Mouse (Mus musculus) E14TG2a.4 (cell line): ENCODE measurements around the gene Cldn6.
A peak's percentile ranks its signal among the peaks of the same experiment; 100 is the strongest.

Experiments used
- H3K27me3 ChIP-seq: 2 replicates; pipeline ENCODE4 v1.6.1; 2014; ENCODE audit warnings: low read length, control low read depth; ENCODE audit not compliant: insufficient read depth
- H3K36me3 ChIP-seq: 2 replicates; pipeline ENCODE4 v1.6.1; 2014; ENCODE audit warnings: low read length, control low read depth; ENCODE audit not compliant: insufficient read depth
- H3K4me1 ChIP-seq: replicated peaks from 2 replicates; pipeline ENCODE4 v1.6.1; 2014; ENCODE audit warnings: low read depth, low read length, control low read depth
- H3K4me3 ChIP-seq: replicated peaks from 2 replicates; pipeline ENCODE4 v1.5.1; 2014; ENCODE audit warnings: mild to moderate bottlenecking, low read length
- H3K9me3 ChIP-seq: 2 replicates; pipeline ENCODE4 v1.6.1; 2014; ENCODE audit warnings: low read length, control low read depth
- CTCF ChIP-seq: conservative IDR thresholded peaks from 2 replicates; pipeline ENCODE4 v1.5.1; 2014; ENCODE audit warnings: low read length
- NANOG ChIP-seq: IDR thresholded peaks from 2 replicates; pipeline ENCODE4 v1.6.1; 2014; ENCODE audit warnings: borderline replicate concordance, low read length, mixed read lengths
- POU5F1 ChIP-seq: IDR thresholded peaks from 2 replicates; pipeline ENCODE4 v1.6.1; 2014; ENCODE audit warnings: low read length, borderline replicate concordance

Cldn6 gene

GRCm38 (mm10) chr17:23677236-23677679 lies 1.8 kb upstream of the Cldn6 start, which contains the start of gene Tnfrsf12a:
Tnfrsf12a (minus strand) TSS chr17:23677468.
- H3K36me3 ChIP-seq, result peaks cover 26% of the 10 kb centered on the region
- H3K4me1 ChIP-seq, result peaks cover 89% of the 10 kb centered on the region
- peaks cover 55% of the 10 kb centered on the region for H3K27me3 ChIP-seq
- TF ChIP-seq CTCF (no peak), POU5F1 (no peak), NANOG (no peak)
- H3K9me3 ChIP-seq, result no peaks in the 10 kb centered on the region
- H3K4me3 ChIP-seq, result peak within 1 kb of the TSS; percentile 89

- Histone ChIP-seq H3K9me3 (no peaks in the 10 kb centered on the region), H3K4me3 (peak overlapping the region; percentile 76), H3K27me3 (peaks cover 70% of the 10 kb centered on the region), H3K36me3 (peaks cover 17% of the 10 kb centered on the region), H3K4me1 (peaks cover 94% of the 10 kb centered on the region)
- TF ChIP-seq POU5F1 (no peak), NANOG (no peak), CTCF (no peak)
Observed at GRCm38 (mm10) chr17:23680336-23680735, 1.3 kb downstream of the Cldn6 start.

- Histone ChIP-seq H3K27me3 (peaks cover 70% of the 10 kb centered on the region), H3K4me1 (peaks cover 91% of the 10 kb centered on the region), H3K4me3 (peak overlapping the region; percentile 5; the same call in 1 of the 2 replicates), H3K36me3 (peaks cover 14% of the 10 kb centered on the region), H3K9me3 (no peaks in the 10 kb centered on the region)
- TF ChIP-seq NANOG, result no peak
- TF ChIP-seq CTCF, result no peak
- no peak for TF ChIP-seq POU5F1
Observed at GRCm38 (mm10) chr17:23681086-23681485, 2.0 kb downstream of the Cldn6 start.

- H3K27me3 ChIP-seq, result peaks cover 61% of the 10 kb centered on the region
- H3K4me3 ChIP-seq, result 0 out of 2 replicates have a peak overlapping the region, but pooled peaks have one; percentile 5
- no peaks in the 10 kb centered on the region for H3K9me3 ChIP-seq
- peaks cover 82% of the 10 kb centered on the region for H3K4me1 ChIP-seq
- TF ChIP-seq CTCF (no peak), POU5F1 (no peak), NANOG (no peak)
- H3K36me3 ChIP-seq, result peaks cover 14% of the 10 kb centered on the region
Observed at GRCm38 (mm10) chr17:23682092-23682491, 3.0 kb downstream of the Cldn6 start.

- H3K27me3 ChIP-seq, result peaks cover 61% of the 10 kb centered on the region
- H3K4me1 ChIP-seq, result peaks cover 80% of the 10 kb centered on the region
- no peaks in the 10 kb centered on the region for H3K9me3 ChIP-seq
- peak overlapping the region; percentile 73 for H3K4me3 ChIP-seq
- H3K36me3 ChIP-seq, result peaks cover 14% of the 10 kb centered on the region
- TF ChIP-seq POU5F1 (no peak), CTCF (no peak), NANOG (no peak)
Observed at GRCm38 (mm10) chr17:23682530-23682929, 3.5 kb downstream of the Cldn6 start.

- Histone ChIP-seq H3K9me3 (no peaks in the 10 kb centered on the region), H3K27me3 (peaks cover 54% of the 10 kb centered on the region), H3K4me1 (peaks cover 74% of the 10 kb centered on the region), H3K36me3 (peaks cover 14% of the 10 kb centered on the region), H3K4me3 (peak overlapping the region; percentile 73)
- no peak for TF ChIP-seq NANOG
Observed at GRCm38 (mm10) chr17:23683226-23683625, 4.2 kb downstream of the Cldn6 start.

- Histone ChIP-seq H3K36me3 (peaks cover 14% of the 10 kb centered on the region), H3K4me1 (peaks cover 67% of the 10 kb centered on the region), H3K9me3 (no peaks in the 10 kb centered on the region), H3K4me3 (peak within 1 kb of the TSS; percentile 73), H3K27me3 (peaks cover 46% of the 10 kb centered on the region)
- TF ChIP-seq CTCF (no peak), NANOG (no peak), POU5F1 (no peak)
Observed at GRCm38 (mm10) chr17:23683856-23684672, 5.0 kb downstream of the Cldn6 start, which contains the start of gene Cldn9. Cldn9 (minus strand) TSS chr17:23684026.

GRCm38 (mm10) chr17:23694491-23694890 lies 15.4 kb downstream of the Cldn6 start:
- Histone ChIP-seq H3K4me1 (peaks cover 60% of the 10 kb centered on the region), H3K27me3 (peaks cover 26% of the 10 kb centered on the region), H3K9me3 (no peaks in the 10 kb centered on the region), H3K4me3 (peak overlapping the region; percentile 0; the same call in 1 of the 2 replicates), H3K36me3 (no peaks in the 10 kb centered on the region)
- TF ChIP-seq CTCF (no peak), NANOG (no peak), POU5F1 (no peak)

- H3K9me3 ChIP-seq, result no peaks in the 10 kb centered on the region
- H3K27me3 ChIP-seq, result peaks cover 28% of the 10 kb centered on the region
- H3K4me3 ChIP-seq, result no peak overlapping the region
- H3K36me3 ChIP-seq, result no peaks in the 10 kb centered on the region
- TF ChIP-seq NANOG, result peak; percentile 5; the same call in 1 of the 2 replicates
- no peak for TF ChIP-seq CTCF
- H3K4me1 ChIP-seq, result peaks cover 63% of the 10 kb centered on the region
Observed at GRCm38 (mm10) chr17:23695801-23696200, 16.8 kb downstream of the Cldn6 start.
